In genomic region chr19:44905316-44905715, GRCm38 (mm10) we compare ENCODE assay signal across 20 mouse cellular contexts. TPM values are rescaled to one million over a fixed set of nuclear protein-coding genes. Genes with fewer than 3 reads are reported as not detected.
DNase-seq lines count a peak whose midpoint lies in the region; ATAC-seq and TF ChIP-seq lines count a peak whose summit lies in the region.
"Had no signal": no experiment of that assay in that cellular context is flagged by ENCODE, and none has a peak within 500 bp of the region (broad histone marks: within the 10 kb centered on the region; RNA-seq: fewer than 3 reads in every experiment).

No protein-coding gene starts in this region.

- H3K9me3 ChIP-seq in intestine, embryonic 14.5 days (ENCODE audit: control insufficient read depth, low read length): no peaks in the 10 kb centered on the region
- no peaks in the 10 kb centered on the region for H3K9me3 ChIP-seq in intestine, postnatal 0 days (ENCODE audit: control insufficient read depth)
- no peaks in the 10 kb centered on the region for H3K9me3 ChIP-seq in liver, embryonic 11.5 days (ENCODE audit: control insufficient read depth, low read length)
- no peaks in the 10 kb centered on the region for H3K9me3 ChIP-seq in limb, embryonic 10.5 days (replicated peaks)
- H3K9me3 ChIP-seq: embryonic facial prominence, embryonic 15.5 days; forebrain, embryonic 15.5 days; liver, embryonic 13.5 days; midbrain, embryonic 12.5 days had no signal

- H3K4me3 ChIP-seq in intestine, embryonic 14.5 days (ENCODE audit: low read depth, low read length): no peak overlapping the region
- H3K4me3 ChIP-seq in intestine, postnatal 0 days (ENCODE audit: low read depth, low read length): no peak overlapping the region
- H3K4me3 ChIP-seq in liver, adult 2 months (ENCODE audit: insufficient read depth, low read depth, low read length): no peak overlapping the region
- H3K4me3 ChIP-seq in liver, embryonic 11.5 days (ENCODE audit: low read depth, low read length): no peak overlapping the region
- H3K4me3 ChIP-seq in limb, embryonic 10.5 days: no peak overlapping the region
- H3K4me3 ChIP-seq: embryonic facial prominence, embryonic 15.5 days; forebrain, embryonic 15.5 days; layer of hippocampus, adult 2 months; liver, embryonic 13.5 days; midbrain, embryonic 12.5 days had no signal

- TF ChIP-seq CTCF in intestine, postnatal 0 days (IDR thresholded peaks at IDR 0.05; ENCODE audit: low read depth): no peak
- no peak for TF ChIP-seq CTCF in liver, adult 2 months (IDR thresholded peaks at IDR 0.05; ENCODE audit: low read depth, low read length)

- no peak for TF ChIP-seq POLR2A in liver, adult 2 months (IDR thresholded peaks at IDR 0.05; ENCODE audit: extremely low read depth, insufficient read depth, low read length)

- H3K4me2 ChIP-seq in intestine, embryonic 14.5 days (ENCODE audit: low read length): no peak overlapping the region
- no peak overlapping the region for H3K4me2 ChIP-seq in intestine, postnatal 0 days (replicated peaks; ENCODE audit: low read depth)
- no peak overlapping the region for H3K4me2 ChIP-seq in liver, embryonic 11.5 days
- H3K4me2 ChIP-seq: embryonic facial prominence, embryonic 15.5 days; forebrain, embryonic 15.5 days; liver, embryonic 13.5 days; lung, embryonic 14.5 days; midbrain, embryonic 12.5 days had no signal

- DNase-seq in heart, adult 11 months: peak; percentile 87
- no peak for DNase-seq in heart, adult 8-10 months (ENCODE audit: low spot score)
- DNase-seq in intestine, embryonic 14.5 days (ENCODE audit: low spot score): no peak
- DNase-seq in liver, adult 2 months (ENCODE audit: extremely low read depth, low read depth, low spot score): no peak
- DNase-seq in liver, embryonic 11.5 days (ENCODE audit: low spot score): no peak
- DNase-seq in limb, embryonic 10.5 days (ENCODE audit: low spot score): no peak
- DNase-seq in adrenal gland, postnatal 4 days (ENCODE audit: low spot score in 2 of 2): no peak
- DNase-seq: adrenal gland, adult 2 months; B cell, adult 2 months; cerebellum, adult 11-12 months; cerebellum, postnatal 10 days; gastrocnemius, postnatal 36 days; liver, embryonic 13.5 days; lung, embryonic 14.5 days had no signal

- no peak for ATAC-seq in intestine, embryonic 14.5 days (replicated peaks; ENCODE audit: low FRiP score, low TSS enrichment, low read depth)
- no peak for ATAC-seq in intestine, postnatal 0 days
- ATAC-seq in liver, embryonic 11.5 days (replicated peaks; ENCODE audit: low FRiP score): no peak
- ATAC-seq: forebrain, embryonic 15.5 days had no signal

- H3K27me3 ChIP-seq in intestine, embryonic 14.5 days (replicated peaks; ENCODE audit: control insufficient read depth, insufficient read depth, low read length): no peaks in the 10 kb centered on the region
- H3K27me3 ChIP-seq in intestine, postnatal 0 days (replicated peaks; ENCODE audit: control insufficient read depth, insufficient read depth, low read length): no peaks in the 10 kb centered on the region
- H3K27me3 ChIP-seq in liver, adult 2 months (ENCODE audit: control insufficient read depth, insufficient read depth, low read length): no peaks in the 10 kb centered on the region
- H3K27me3 ChIP-seq in liver, embryonic 11.5 days (replicated peaks; ENCODE audit: control insufficient read depth, insufficient read depth, low read length): no peaks in the 10 kb centered on the region; the same call in 1 of the 2 replicates
- no peaks in the 10 kb centered on the region for H3K27me3 ChIP-seq in limb, embryonic 10.5 days (ENCODE audit: low read depth, poor library complexity, severe bottlenecking)
- H3K27me3 ChIP-seq: CH12.LX; embryonic facial prominence, embryonic 15.5 days; forebrain, embryonic 15.5 days had no signal

- H3K79me2 ChIP-seq in liver, adult 2 months (ENCODE audit: control insufficient read depth, insufficient read depth, low read length): no peaks in the 10 kb centered on the region

- H3K9ac ChIP-seq in intestine, embryonic 14.5 days (ENCODE audit: low read length): no peak overlapping the region
- H3K9ac ChIP-seq in intestine, postnatal 0 days (ENCODE audit: low read depth, low read length): no peak overlapping the region
- H3K9ac ChIP-seq in liver, adult 2 months (ENCODE audit: low read depth, low read length): no peak overlapping the region
- no peak overlapping the region for H3K9ac ChIP-seq in liver, embryonic 11.5 days (ENCODE audit: low read depth, low read length)
- H3K9ac ChIP-seq: embryonic facial prominence, embryonic 15.5 days; forebrain, embryonic 15.5 days; liver, embryonic 13.5 days; lung, embryonic 14.5 days; midbrain, embryonic 12.5 days had no signal

- no peaks in the 10 kb centered on the region for H3K36me3 ChIP-seq in intestine, embryonic 14.5 days (ENCODE audit: control insufficient read depth, insufficient read depth, low read length)
- H3K36me3 ChIP-seq in intestine, postnatal 0 days (ENCODE audit: control insufficient read depth, insufficient read depth): no peaks in the 10 kb centered on the region
- no peaks in the 10 kb centered on the region for H3K36me3 ChIP-seq in liver, adult 2 months (ENCODE audit: control insufficient read depth, insufficient read depth, low read length)
- no peaks in the 10 kb centered on the region for H3K36me3 ChIP-seq in liver, embryonic 11.5 days (ENCODE audit: control insufficient read depth, insufficient read depth, low read length)
- no peaks in the 10 kb centered on the region for H3K36me3 ChIP-seq in limb, embryonic 10.5 days
- H3K36me3 ChIP-seq: embryonic facial prominence, embryonic 15.5 days; forebrain, embryonic 15.5 days; liver, embryonic 13.5 days; midbrain, embryonic 12.5 days had no signal

- 37% methylated on average over 4 of the region's 4 CpGs for WGBS in intestine, embryonic 14.5 days
- WGBS in intestine, postnatal 0 days: 49% methylated on average over 4 of the region's 4 CpGs
- WGBS in liver, adult 2 months: 53% methylated on average over 4 of the region's 4 CpGs
- 43% methylated on average over 4 of the region's 4 CpGs for WGBS in liver, embryonic 11.5 days
- WGBS in limb, embryonic 10.5 days: 32% methylated on average over 4 of the region's 4 CpGs

- peak overlapping the region; percentile 84; the same call in 1 of the 2 replicates for H3K27ac ChIP-seq in intestine, embryonic 14.5 days (ENCODE audit: low read depth)
- no peak overlapping the region for H3K27ac ChIP-seq in intestine, postnatal 0 days (ENCODE audit: low read depth, low read length)
- H3K27ac ChIP-seq in liver, adult 2 months (replicated peaks; ENCODE audit: insufficient read depth, low read depth, low read length): peak overlapping the region; percentile 47
- H3K27ac ChIP-seq in liver, embryonic 11.5 days (ENCODE audit: low read depth, low read length): no peak overlapping the region
- peak overlapping the region; percentile 10; the same call in 1 of the 2 replicates for H3K27ac ChIP-seq in limb, embryonic 10.5 days
- H3K27ac ChIP-seq: embryonic facial prominence, embryonic 15.5 days; forebrain, embryonic 15.5 days; layer of hippocampus, adult 2 months; liver, embryonic 13.5 days; midbrain, embryonic 12.5 days had no signal

- peaks cover 68% of the 10 kb centered on the region for H3K4me1 ChIP-seq in intestine, embryonic 14.5 days (replicated peaks; ENCODE audit: control insufficient read depth, insufficient read depth, low read length)
- H3K4me1 ChIP-seq in intestine, postnatal 0 days (replicated peaks; ENCODE audit: control insufficient read depth, insufficient read depth, low read length): peaks cover 14% of the 10 kb centered on the region
- H3K4me1 ChIP-seq in liver, adult 2 months (ENCODE audit: control insufficient read depth, insufficient read depth, low read length): no peaks in the 10 kb centered on the region; the same call in 1 of the 2 replicates
- H3K4me1 ChIP-seq in liver, embryonic 11.5 days (replicated peaks; ENCODE audit: control insufficient read depth, insufficient read depth, low read length): peaks cover 7% of the 10 kb centered on the region; the same call in 1 of the 2 replicates
- peaks cover 45% of the 10 kb centered on the region for H3K4me1 ChIP-seq in limb, embryonic 10.5 days

RNA-seq across cellular contexts. Expression of gene Slf2, which starts 25.6 kb away (rescaled TPM):
- 10 to 100 TPM; 18.2 to 21.9 (median 19.7) TPM for total RNA-seq in heart, adult 8-10 months (2022)
- polyA plus RNA-seq in intestine, embryonic 14.5 days (2014; fragmentation: Nextera tagmentation; extraction: Ambion mirVana): 54.1 and 60.8 TPM in 2 replicates
- polyA plus RNA-seq in intestine, postnatal 0 days (2015; fragmentation: Nextera tagmentation; extraction: Ambion mirVana): 11.4 and 13.4 TPM in 2 replicates
- total RNA-seq in liver, adult 2 months (2014; rRNA removed): 15.1 and 19.3 TPM in 2 replicates
- 4.9 and 7.9 TPM in 2 replicates for polyA plus RNA-seq in liver, adult 2 months (2012; rRNA removed)
- 49.8 and 50.1 TPM in 2 replicates for polyA plus RNA-seq in liver, embryonic 11.5 days (2014; fragmentation: Nextera tagmentation; extraction: Ambion mirVana)
- polyA plus RNA-seq in limb, embryonic 10.5 days (2016; fragmentation: Nextera tagmentation; extraction: Ambion mirVana): 52.1 and 54.0 TPM in 2 replicates
- 10 to 100 TPM; 38.4 to 39.8 TPM for total RNA-seq in adrenal gland, postnatal 4 days (2021)

Comparison
In these comparisons a context has a peak if more than half of its experiments do, and no peak if none do; other contexts are left out.
1. H3K27ac ChIP-seq: peak in intestine, embryonic 14.5 days (single experiment), liver, adult 2 months (single experiment) and limb, embryonic 10.5 days (single experiment); none in intestine, postnatal 0 days (single experiment) and liver, embryonic 11.5 days (single experiment).